ENCODE assay signal across 22 mouse cellular contexts in genomic region chr7:129987713-129988112, GRCm38 (mm10).
DNase-seq lines count a peak whose midpoint lies in the region; ATAC-seq and TF ChIP-seq lines count a peak whose summit lies in the region.
"Had no signal": no experiment of that assay in that cellular context is flagged by ENCODE, and none has a peak within 500 bp of the region (broad histone marks: within the 10 kb centered on the region; RNA-seq: fewer than 3 reads in every experiment).

No protein-coding gene starts in this region.

- TF ChIP-seq CTCF in lung, postnatal 0 days (IDR thresholded peaks at IDR 0.05) = no peak
- TF ChIP-seq CTCF in thymus, adult 2 months (IDR thresholded peaks at IDR 0.05; ENCODE audit: borderline replicate concordance, control insufficient read depth, extremely low read depth, insufficient read depth, low read length, poor library complexity) = no peak

- no peaks in the 10 kb centered on the region for H3K36me3 ChIP-seq in forebrain, embryonic 14.5 days (ENCODE audit: control insufficient read depth, insufficient read depth, low read length)
- H3K36me3 ChIP-seq in forebrain, embryonic 15.5 days = no peaks in the 10 kb centered on the region
- no peaks in the 10 kb centered on the region for H3K36me3 ChIP-seq in lung, postnatal 0 days (ENCODE audit: insufficient read depth, low read length)
- no peaks in the 10 kb centered on the region for H3K36me3 ChIP-seq in thymus, adult 2 months (ENCODE audit: control insufficient read depth, insufficient read depth, low read length)
- H3K36me3 ChIP-seq: embryonic facial prominence, embryonic 12.5 days; G1E; heart, embryonic 15.5 days; hindbrain, embryonic 13.5 days; limb, embryonic 13.5 days; liver, embryonic 12.5 days; midbrain, embryonic 10.5 days had no signal

- peak; percentile 68 for DNase-seq in forebrain, embryonic 14.5 days (ENCODE audit: low spot score)
- DNase-seq in lung, postnatal 0 days (ENCODE audit: low spot score) = no peak
- no peak for DNase-seq in lung, postnatal 4 days
- no peak for DNase-seq in thymus, adult 2 months
- DNase-seq in thymus, postnatal 25 days = no peak
- DNase-seq: cerebellum, adult 9-10 months; gastrocnemius, postnatal 36 days; heart, postnatal 36 days; kidney, adult 11 months; kidney, postnatal 4 days; thymus, postnatal 4 days had no signal

- H3K27me3 ChIP-seq in forebrain, embryonic 14.5 days (replicated peaks; ENCODE audit: control insufficient read depth, insufficient read depth, low read length) = no peaks in the 10 kb centered on the region
- no peaks in the 10 kb centered on the region for H3K27me3 ChIP-seq in forebrain, embryonic 15.5 days
- no peaks in the 10 kb centered on the region for H3K27me3 ChIP-seq in lung, postnatal 0 days (replicated peaks; ENCODE audit: insufficient read depth, low read length)
- no peaks in the 10 kb centered on the region for H3K27me3 ChIP-seq in thymus, adult 2 months (ENCODE audit: control insufficient read depth, insufficient read depth, low read length)
- H3K27me3 ChIP-seq: embryonic facial prominence, embryonic 12.5 days; heart, embryonic 15.5 days; limb, embryonic 13.5 days; liver, embryonic 12.5 days had no signal

- peak; percentile 8 for TF ChIP-seq EP300 in lung, postnatal 0 days (IDR thresholded peaks at IDR 0.05)

- no peak overlapping the region for H3K4me3 ChIP-seq in forebrain, embryonic 14.5 days (ENCODE audit: low read depth, low read length)
- no peak overlapping the region for H3K4me3 ChIP-seq in forebrain, embryonic 15.5 days
- H3K4me3 ChIP-seq in lung, postnatal 0 days (ENCODE audit: low read depth, low read length) = no peak overlapping the region
- H3K4me3 ChIP-seq in brown adipose tissue, adult 24 weeks (ENCODE audit: insufficient read depth, low read depth, low read length) = no peak overlapping the region
- H3K4me3 ChIP-seq in thymus, adult 2 months (ENCODE audit: control insufficient read depth, insufficient read depth, low read length) = no peak overlapping the region
- H3K4me3 ChIP-seq: embryonic facial prominence, embryonic 12.5 days; heart, embryonic 15.5 days; hindbrain, embryonic 13.5 days; limb, embryonic 13.5 days; liver, embryonic 12.5 days; midbrain, embryonic 10.5 days; myocyte had no signal

- 39% methylated on average over 4 of the region's 4 CpGs for WGBS in forebrain, embryonic 14.5 days
- 38% methylated on average over 4 of the region's 4 CpGs for WGBS in forebrain, embryonic 15.5 days
- WGBS in lung, postnatal 0 days = 25% methylated on average over 4 of the region's 4 CpGs
- WGBS in thymus, adult 2 months = 97% methylated on average over 4 of the region's 4 CpGs

- H3K4me2 ChIP-seq in forebrain, embryonic 14.5 days (ENCODE audit: low read length) = no peak overlapping the region
- H3K4me2 ChIP-seq in forebrain, embryonic 15.5 days (replicated peaks) = no peak overlapping the region
- H3K4me2 ChIP-seq in lung, postnatal 0 days (replicated peaks; ENCODE audit: low read depth, low read length) = no peak overlapping the region
- H3K4me2 ChIP-seq: embryonic facial prominence, embryonic 12.5 days; heart, embryonic 15.5 days; hindbrain, embryonic 13.5 days; limb, embryonic 13.5 days; liver, embryonic 12.5 days had no signal

- no peak overlapping the region for H3K9ac ChIP-seq in forebrain, embryonic 14.5 days (ENCODE audit: low read length)
- H3K9ac ChIP-seq in forebrain, embryonic 15.5 days (replicated peaks) = no peak overlapping the region
- no peak overlapping the region for H3K9ac ChIP-seq in lung, postnatal 0 days (replicated peaks; ENCODE audit: low read depth)
- H3K9ac ChIP-seq: embryonic facial prominence, embryonic 12.5 days; heart, embryonic 15.5 days; hindbrain, embryonic 13.5 days; limb, embryonic 13.5 days; liver, embryonic 12.5 days had no signal

- peaks cover 4% of the 10 kb centered on the region for H3K4me1 ChIP-seq in forebrain, embryonic 14.5 days (ENCODE audit: control insufficient read depth, insufficient read depth, low read length)
- H3K4me1 ChIP-seq in forebrain, embryonic 15.5 days = peaks cover 9% of the 10 kb centered on the region
- H3K4me1 ChIP-seq in lung, postnatal 0 days (ENCODE audit: insufficient read depth, low read depth, low read length) = 0 out of 2 replicates have a peak, but pooled peaks cover 10% of the 10 kb centered on the region
- peaks cover 18% of the 10 kb centered on the region for H3K4me1 ChIP-seq in brown adipose tissue, adult 24 weeks (ENCODE audit: control insufficient read depth, insufficient read depth, insufficient read length, low read length)
- H3K4me1 ChIP-seq in thymus, adult 2 months (replicated peaks; ENCODE audit: control insufficient read depth, insufficient read depth, low read length) = no peaks in the 10 kb centered on the region

- no peak for TF ChIP-seq POLR2A in thymus, adult 2 months (IDR thresholded peaks at IDR 0.05; ENCODE audit: control insufficient read depth, extremely low read depth, insufficient read depth, low read length, poor library complexity)

- H3K9me3 ChIP-seq in forebrain, embryonic 14.5 days (replicated peaks; ENCODE audit: control insufficient read depth, low read length) = no peaks in the 10 kb centered on the region
- H3K9me3 ChIP-seq in forebrain, embryonic 15.5 days = no peaks in the 10 kb centered on the region
- no peaks in the 10 kb centered on the region for H3K9me3 ChIP-seq in lung, postnatal 0 days (ENCODE audit: low read length)
- H3K9me3 ChIP-seq: embryonic facial prominence, embryonic 12.5 days; heart, embryonic 15.5 days; hindbrain, embryonic 13.5 days; limb, embryonic 13.5 days; liver, embryonic 12.5 days; midbrain, embryonic 10.5 days had no signal

- ATAC-seq in forebrain, embryonic 14.5 days = peak; percentile 52
- no peak for ATAC-seq in forebrain, embryonic 15.5 days (replicated peaks)
- peak; percentile 43 for ATAC-seq in lung, postnatal 0 days
- ATAC-seq: liver, embryonic 12.5 days; midbrain, embryonic 16.5 days had no signal

- H3K27ac ChIP-seq in forebrain, embryonic 14.5 days (ENCODE audit: low read depth, low read length) = no peak overlapping the region
- H3K27ac ChIP-seq in forebrain, embryonic 15.5 days (replicated peaks) = no peak overlapping the region
- peak overlapping the region; percentile 33; the same call in 1 of the 2 replicates for H3K27ac ChIP-seq in lung, postnatal 0 days (ENCODE audit: low read length)
- H3K27ac ChIP-seq in brown adipose tissue, adult 24 weeks (replicated peaks; ENCODE audit: low read depth, low read length) = peak overlapping the region; percentile 4; the same call in 1 of the 2 replicates
- no peak overlapping the region for H3K27ac ChIP-seq in thymus, adult 2 months (ENCODE audit: control insufficient read depth, insufficient read depth, low read length)
- H3K27ac ChIP-seq: embryonic facial prominence, embryonic 12.5 days; hindbrain, embryonic 13.5 days; limb, embryonic 13.5 days; liver, embryonic 12.5 days; midbrain, embryonic 10.5 days had no signal

Comparison
In these comparisons a context has a peak if more than half of its experiments do, and no peak if none do; other contexts are left out.
1. H3K27ac ChIP-seq: peak in lung, postnatal 0 days (single experiment) and brown adipose tissue, adult 24 weeks (single experiment); none in forebrain, embryonic 14.5 days (single experiment), forebrain, embryonic 15.5 days (single experiment) and thymus, adult 2 months (single experiment).